Mouse (Mus musculus): ENCODE results near the gene Cry2. TPM values are rescaled to one million over a fixed set of nuclear protein-coding genes. Genes with fewer than 3 reads are reported as not detected.

Gene Cry2
- polyA plus RNA-seq, 1 experiment from 2014 or later, result 37.7 TPM

GRCm38 (mm10) chr2:92443313-92443712 is 9.5 kb upstream of the Cry2 start:
- Histone ChIP-seq H3K4me2 (replicated peaks) (no peak overlapping the region), H3K9me3 (no peaks in the 10 kb centered on the region), H3K4me3 (no peak overlapping the region), H3K27ac (replicated peaks) (no peak overlapping the region), H3K9ac (replicated peaks) (no peak overlapping the region), H3K4me1 (0 out of 2 replicates have a peak, but pooled peaks cover 2% of the 10 kb centered on the region), H3K27me3 (no peaks in the 10 kb centered on the region), H3K36me3 (no peaks in the 10 kb centered on the region)
- no peak for ATAC-seq (ENCODE audit: low FRiP score, low read depth)
- WGBS, result 79% methylated on average over 4 of the region's 4 CpGs

GRCm38 (mm10) chr2:92442419-92443001 is 8.7 kb upstream of the Cry2 start:
- H3K9ac ChIP-seq (replicated peaks), result no peak overlapping the region
- peaks cover 5% of the 10 kb centered on the region for H3K4me1 ChIP-seq
- no peaks in the 10 kb centered on the region for H3K9me3 ChIP-seq
- WGBS, result 80% methylated on average over 12 of the region's 12 CpGs
- H3K4me3 ChIP-seq, result no peak overlapping the region
- no peaks in the 10 kb centered on the region for H3K36me3 ChIP-seq
- H3K4me2 ChIP-seq (replicated peaks), result no peak overlapping the region
- ATAC-seq (ENCODE audit: low FRiP score, low read depth), result no peak
- no peaks in the 10 kb centered on the region for H3K27me3 ChIP-seq
- no peak overlapping the region for H3K27ac ChIP-seq (replicated peaks)

- H3K36me3 ChIP-seq, result no peaks in the 10 kb centered on the region
- H3K4me1 ChIP-seq, result peaks cover 3% of the 10 kb centered on the region
- peaks cover 2% of the 10 kb centered on the region; the same call in 1 of the 2 replicates for H3K27me3 ChIP-seq
- no peak for ATAC-seq (ENCODE audit: low FRiP score, low read depth)
- H3K9me3 ChIP-seq, result no peaks in the 10 kb centered on the region
- no peak overlapping the region for H3K27ac ChIP-seq (replicated peaks)
- H3K9ac ChIP-seq (replicated peaks), result no peak overlapping the region
- no peak overlapping the region for H3K4me3 ChIP-seq
- H3K4me2 ChIP-seq (replicated peaks), result no peak overlapping the region
- 71% methylated on average over 6 of the region's 6 CpGs for WGBS
These were observed 6.6 kb upstream of the Cry2 start for GRCm38 (mm10) chr2:92440432-92440831.

GRCm38 (mm10) chr2:92438567-92438966 is 4.7 kb upstream of the Cry2 start:
- Histone ChIP-seq H3K9me3 (no peaks in the 10 kb centered on the region), H3K27ac (replicated peaks) (no peak overlapping the region), H3K4me1 (peaks cover 10% of the 10 kb centered on the region), H3K36me3 (no peaks in the 10 kb centered on the region), H3K27me3 (peaks cover 8% of the 10 kb centered on the region; the same call in 1 of the 2 replicates), H3K4me3 (no peak overlapping the region), H3K9ac (replicated peaks) (no peak overlapping the region), H3K4me2 (replicated peaks) (no peak overlapping the region)
- WGBS, result 59% methylated on average over 3 of the region's 3 CpGs
- no peak for ATAC-seq (ENCODE audit: low FRiP score, low read depth)

- no peak for ATAC-seq (ENCODE audit: low FRiP score, low read depth)
- no peak overlapping the region for H3K27ac ChIP-seq (replicated peaks)
- H3K9ac ChIP-seq (replicated peaks), result no peak overlapping the region
- no peaks in the 10 kb centered on the region for H3K36me3 ChIP-seq
- under 1% methylated on average over 5 of the region's 5 CpGs for WGBS
- peak overlapping the region; percentile 40; the same call in 1 of the 2 replicates for H3K4me2 ChIP-seq (replicated peaks)
- peaks cover 8% of the 10 kb centered on the region; the same call in 1 of the 2 replicates for H3K27me3 ChIP-seq
- no peaks in the 10 kb centered on the region for H3K9me3 ChIP-seq
- no peak overlapping the region for H3K4me3 ChIP-seq
- H3K4me1 ChIP-seq, result peaks cover 13% of the 10 kb centered on the region
These were observed 4.0 kb upstream of the Cry2 start for GRCm38 (mm10) chr2:92437875-92438274.

GRCm38 (mm10) chr2:92437366-92437765 is 3.5 kb upstream of the Cry2 start:
- no peak overlapping the region for H3K4me2 ChIP-seq (replicated peaks)

GRCm38 (mm10) chr2:92435023-92435422 is 1.2 kb upstream of the Cry2 start:
- H3K9me3 ChIP-seq, result no peaks in the 10 kb centered on the region
- ATAC-seq (ENCODE audit: low FRiP score, low read depth), result no peak
- H3K4me2 ChIP-seq (replicated peaks), result peak overlapping the region; percentile 89; the same call in 1 of the 2 replicates
- WGBS, result 68% methylated on average over 6 of the region's 6 CpGs
- H3K4me3 ChIP-seq, result no peak overlapping the region
- H3K36me3 ChIP-seq, result no peaks in the 10 kb centered on the region
- H3K4me1 ChIP-seq, result peaks cover 40% of the 10 kb centered on the region
- no peak overlapping the region; the same call in 1 of the 2 replicates for H3K9ac ChIP-seq (replicated peaks)
- H3K27ac ChIP-seq (replicated peaks), result no peak overlapping the region
- peaks cover 8% of the 10 kb centered on the region; the same call in 1 of the 2 replicates for H3K27me3 ChIP-seq

More at GRCm38 (mm10) chr2:92437366-92437765, 3.5 kb upstream of the Cry2 start:
- peaks cover 18% of the 10 kb centered on the region for H3K4me1 ChIP-seq
- no peak overlapping the region for H3K4me3 ChIP-seq
- no peak overlapping the region for H3K9ac ChIP-seq (replicated peaks)
- 81% methylated on average over 4 of the region's 4 CpGs for WGBS
- H3K27ac ChIP-seq (replicated peaks), result no peak overlapping the region
- H3K27me3 ChIP-seq, result peaks cover 8% of the 10 kb centered on the region; the same call in 1 of the 2 replicates
- H3K9me3 ChIP-seq, result no peaks in the 10 kb centered on the region
- no peaks in the 10 kb centered on the region for H3K36me3 ChIP-seq
- ATAC-seq (ENCODE audit: low FRiP score, low read depth), result no peak

GRCm38 (mm10) chr2:92434375-92434745 is 517 bp upstream of the Cry2 start:
- Histone ChIP-seq H3K9me3 (no peaks in the 10 kb centered on the region), H3K4me2 (replicated peaks) (peak overlapping the region; percentile 89), H3K27me3 (peaks cover 8% of the 10 kb centered on the region; the same call in 1 of the 2 replicates), H3K36me3 (no peaks in the 10 kb centered on the region), H3K27ac (replicated peaks) (no peak overlapping the region), H3K4me1 (peaks cover 46% of the 10 kb centered on the region), H3K9ac (replicated peaks) (peak overlapping the region; percentile 46), H3K4me3 (peak overlapping the region; percentile 90)
- 8% methylated on average over 12 of the region's 12 CpGs for WGBS
- ATAC-seq (ENCODE audit: low FRiP score, low read depth), result no peak

- 42% methylated on average over 17 of the region's 17 CpGs for WGBS
- H3K27me3 ChIP-seq, result peaks cover 8% of the 10 kb centered on the region; the same call in 1 of the 2 replicates
- H3K9me3 ChIP-seq, result no peaks in the 10 kb centered on the region
- peak overlapping the region; percentile 89 for H3K4me2 ChIP-seq (replicated peaks)
- peaks cover 58% of the 10 kb centered on the region for H3K4me1 ChIP-seq
- no peak for ATAC-seq (ENCODE audit: low FRiP score, low read depth)
- peak overlapping the region; percentile 83 for H3K9ac ChIP-seq (replicated peaks)
- H3K4me3 ChIP-seq, result peak overlapping the region; percentile 90
- H3K27ac ChIP-seq (replicated peaks), result peak overlapping the region; percentile 64; the same call in 1 of the 2 replicates
- no peaks in the 10 kb centered on the region for H3K36me3 ChIP-seq
These were observed 1.2 kb downstream of the Cry2 start for GRCm38 (mm10) chr2:92432299-92433295.

GRCm38 (mm10) chr2:92431611-92432179 is 2.1 kb downstream of the Cry2 start:
- peak overlapping the region; percentile 90 for H3K4me3 ChIP-seq
- H3K27ac ChIP-seq (replicated peaks), result peak overlapping the region; percentile 64
- H3K9me3 ChIP-seq, result no peaks in the 10 kb centered on the region
- H3K9ac ChIP-seq (replicated peaks), result peak overlapping the region; percentile 83
- H3K36me3 ChIP-seq, result no peaks in the 10 kb centered on the region
- WGBS, result 15% methylated on average over 11 of the region's 11 CpGs
- H3K27me3 ChIP-seq, result peaks cover 8% of the 10 kb centered on the region; the same call in 1 of the 2 replicates
- H3K4me1 ChIP-seq, result peaks cover 63% of the 10 kb centered on the region
- ATAC-seq (ENCODE audit: low FRiP score, low read depth), result no peak
- peak overlapping the region; percentile 89 for H3K4me2 ChIP-seq (replicated peaks)

- Histone ChIP-seq H3K36me3 (peaks cover 3% of the 10 kb centered on the region; the same call in 1 of the 2 replicates), H3K9me3 (no peaks in the 10 kb centered on the region), H3K9ac (replicated peaks) (peak overlapping the region; percentile 83), H3K4me1 (peaks cover 70% of the 10 kb centered on the region), H3K27me3 (peaks cover 8% of the 10 kb centered on the region; the same call in 1 of the 2 replicates), H3K4me3 (peak overlapping the region; percentile 90), H3K4me2 (replicated peaks) (peak overlapping the region; percentile 89), H3K27ac (replicated peaks) (peak overlapping the region; percentile 64)
- WGBS, result 62% methylated on average over 21 of the region's 21 CpGs
- 0 out of 2 replicates have a peak, but pooled peaks have one; percentile 25 for ATAC-seq (ENCODE audit: low FRiP score, low read depth)
These were observed 2.9 kb downstream of the Cry2 start for GRCm38 (mm10) chr2:92430723-92431541.
